Mouse (Mus musculus): Measurements from ENCODE around the gene Tmem95. TPM values are rescaled to one million over a fixed set of nuclear protein-coding genes. Genes with fewer than 3 reads are reported as not detected.
A peak's percentile ranks its signal among the peaks of the same experiment; 100 is the strongest.

Tmem95 gene
- polyA plus RNA-seq, 1 experiment from 2014 or later: 0.38 TPM

DNA sequence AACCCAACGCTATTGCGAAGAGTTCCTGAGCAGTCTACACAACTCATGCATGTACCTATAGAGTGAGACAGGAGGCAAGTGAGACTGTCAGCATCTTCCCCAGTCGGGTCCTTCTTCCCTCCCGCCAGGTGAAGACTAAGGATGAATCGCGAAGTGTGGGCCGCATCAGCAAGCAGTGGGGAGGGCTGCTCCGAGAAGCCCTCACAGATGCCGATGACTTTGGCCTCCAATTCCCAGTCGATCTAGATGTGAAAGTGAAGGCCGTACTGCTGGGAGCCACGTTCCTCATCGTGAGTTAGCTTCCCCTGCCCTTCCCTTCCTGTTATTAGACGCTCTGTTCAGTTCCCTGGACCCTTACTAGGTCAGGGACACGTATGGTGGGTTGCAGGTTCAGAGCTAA lies 27.9 kb downstream of the Tmem95 start:
- DNase-seq (ENCODE audit: low spot score) (no peak), ATAC-seq (replicated peaks; ENCODE audit: low FRiP score, low TSS enrichment, low read depth) (no peak)
- Histone ChIP-seq H3K9ac (ENCODE audit: low read length) (no peak overlapping the region), H3K4me1 (replicated peaks; ENCODE audit: control insufficient read depth, insufficient read depth, low read length) (peaks cover 20% of the 10 kb centered on the region), H3K4me2 (ENCODE audit: low read length) (no peak overlapping the region), H3K27ac (ENCODE audit: low read depth) (no peak overlapping the region), H3K4me3 (ENCODE audit: low read depth, low read length) (no peak overlapping the region), H3K27me3 (replicated peaks; ENCODE audit: control insufficient read depth, insufficient read depth, low read length) (no peaks in the 10 kb centered on the region), H3K9me3 (ENCODE audit: control insufficient read depth, low read length) (no peaks in the 10 kb centered on the region), H3K36me3 (ENCODE audit: control insufficient read depth, insufficient read depth, low read length) (peaks cover 49% of the 10 kb centered on the region)
- WGBS: 92% methylated on average over 15 of the region's 15 CpGs

DNA sequence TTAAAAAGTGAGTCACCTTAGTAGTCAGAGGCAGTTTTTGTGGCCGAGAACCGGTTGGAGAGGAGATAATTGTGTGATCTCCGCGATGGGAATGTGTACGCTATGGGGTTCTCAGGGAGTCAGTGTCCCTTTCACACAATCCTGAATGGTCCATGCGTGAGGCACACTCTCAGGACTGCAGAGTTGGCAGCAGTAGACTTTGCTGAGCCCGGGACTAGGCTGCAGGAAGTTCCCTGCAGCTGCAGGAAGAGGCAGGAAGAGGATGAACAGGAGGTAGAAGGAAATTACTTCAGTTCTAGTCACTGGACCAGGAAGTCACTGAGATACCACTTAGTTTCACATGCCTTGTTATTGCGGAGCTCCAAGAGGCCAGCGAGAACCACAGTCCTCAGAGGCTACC lies 28.7 kb downstream of the Tmem95 start:
- H3K4me2 ChIP-seq (ENCODE audit: low read length): no peak overlapping the region
- H3K9me3 ChIP-seq (ENCODE audit: control insufficient read depth, low read length): no peaks in the 10 kb centered on the region
- H3K9ac ChIP-seq (ENCODE audit: low read length): no peak overlapping the region
- no peak overlapping the region for H3K4me3 ChIP-seq (ENCODE audit: low read depth, low read length)
- no peak overlapping the region for H3K27ac ChIP-seq (ENCODE audit: low read depth)
- H3K27me3 ChIP-seq (replicated peaks; ENCODE audit: control insufficient read depth, insufficient read depth, low read length): no peaks in the 10 kb centered on the region
- peaks cover 49% of the 10 kb centered on the region for H3K36me3 ChIP-seq (ENCODE audit: control insufficient read depth, insufficient read depth, low read length)
- no peak for ATAC-seq (replicated peaks; ENCODE audit: low FRiP score, low TSS enrichment, low read depth)
- peaks cover 20% of the 10 kb centered on the region for H3K4me1 ChIP-seq (replicated peaks; ENCODE audit: control insufficient read depth, insufficient read depth, low read length)
- 90% methylated on average over 9 of the region's 9 CpGs for WGBS
- no peak for DNase-seq (ENCODE audit: low spot score)

DNA sequence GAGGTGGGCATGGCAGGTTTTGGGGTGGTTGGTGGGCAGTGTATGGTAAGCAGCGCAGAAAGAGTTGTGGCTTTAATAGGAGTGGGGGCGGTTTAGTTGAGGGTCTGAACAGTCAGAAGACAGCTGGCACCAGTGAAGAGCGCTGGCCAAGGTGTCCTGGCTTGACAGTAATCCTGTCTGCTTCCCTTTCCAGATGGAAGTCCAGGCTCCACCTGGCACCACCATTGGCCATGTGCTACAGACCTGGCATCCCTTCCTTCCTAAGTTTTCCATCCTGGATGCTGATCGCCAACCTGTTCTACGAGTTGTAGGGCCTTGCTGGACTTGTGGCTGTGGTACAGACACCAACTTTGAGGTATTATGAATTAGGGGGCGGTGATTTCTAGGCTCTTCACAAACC lies 29.8 kb downstream of the Tmem95 start:
- Histone ChIP-seq H3K4me3 (ENCODE audit: low read depth, low read length) (no peak overlapping the region), H3K27me3 (replicated peaks; ENCODE audit: control insufficient read depth, insufficient read depth, low read length) (no peaks in the 10 kb centered on the region), H3K9me3 (ENCODE audit: control insufficient read depth, low read length) (no peaks in the 10 kb centered on the region), H3K4me1 (replicated peaks; ENCODE audit: control insufficient read depth, insufficient read depth, low read length) (peaks cover 20% of the 10 kb centered on the region), H3K36me3 (ENCODE audit: control insufficient read depth, insufficient read depth, low read length) (peaks cover 49% of the 10 kb centered on the region), H3K9ac (ENCODE audit: low read length) (no peak overlapping the region), H3K27ac (ENCODE audit: low read depth) (no peak overlapping the region), H3K4me2 (ENCODE audit: low read length) (peak overlapping the region; percentile 91)
- WGBS: 95% methylated on average over 6 of the region's 6 CpGs
- DNase-seq (ENCODE audit: low spot score): no peak
- ATAC-seq (replicated peaks; ENCODE audit: low FRiP score, low TSS enrichment, low read depth): no peak

DNA sequence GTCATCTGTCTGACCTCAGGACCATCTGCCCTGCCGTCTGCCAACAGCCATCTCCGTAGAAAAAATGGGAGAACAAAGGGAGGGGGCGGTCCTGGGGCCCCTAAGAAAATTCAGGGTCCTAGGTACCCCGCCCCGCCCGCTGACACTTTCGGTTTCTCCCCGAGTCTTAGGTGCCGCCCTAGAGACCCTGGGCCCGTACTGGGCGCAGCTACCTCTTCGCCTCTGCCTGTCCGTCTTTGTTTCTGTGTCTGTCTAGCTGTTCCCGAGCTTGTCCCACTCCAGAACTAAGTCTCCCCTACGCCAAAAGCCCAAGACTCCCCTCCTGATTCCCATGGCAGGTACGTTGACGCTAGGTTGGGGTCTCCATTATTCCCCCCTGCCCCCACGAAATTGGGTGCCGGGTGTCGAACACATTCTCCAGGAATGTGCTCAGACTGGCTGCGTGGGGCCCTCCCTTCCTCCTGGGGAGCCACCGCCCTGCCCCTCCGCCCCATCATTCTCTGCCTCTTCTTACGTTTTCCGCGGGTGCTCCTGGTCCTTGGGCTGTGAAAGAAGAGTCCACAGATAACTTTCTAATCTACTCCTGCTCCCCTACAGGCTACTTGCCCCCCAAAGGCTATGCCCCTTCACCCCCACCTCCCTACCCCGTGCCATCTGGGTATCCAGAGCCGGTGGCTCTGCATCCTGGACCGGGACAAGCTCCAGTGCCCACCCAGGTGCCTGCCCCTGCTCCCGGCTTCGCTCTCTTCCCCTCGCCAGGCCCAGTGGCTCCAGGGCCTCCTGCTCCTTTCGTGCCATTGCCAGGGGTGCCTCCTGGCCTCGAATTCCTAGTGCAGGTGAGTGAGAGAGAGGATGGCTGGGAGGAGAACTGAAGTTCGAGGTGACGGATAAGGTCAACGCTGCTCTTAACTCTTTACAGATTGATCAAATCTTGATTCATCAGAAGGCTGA lies 30.8 kb downstream of the Tmem95 start:
- ATAC-seq (replicated peaks; ENCODE audit: low FRiP score, low TSS enrichment, low read depth): peak; percentile 49
- H3K27ac ChIP-seq (ENCODE audit: low read depth): peak overlapping the region; percentile 96
- peak overlapping the region; percentile 77 for H3K4me3 ChIP-seq (ENCODE audit: low read depth, low read length)
- no peaks in the 10 kb centered on the region for H3K9me3 ChIP-seq (ENCODE audit: control insufficient read depth, low read length)
- peak overlapping the region; percentile 91 for H3K4me2 ChIP-seq (ENCODE audit: low read length)
- peaks cover 40% of the 10 kb centered on the region for H3K36me3 ChIP-seq (ENCODE audit: control insufficient read depth, insufficient read depth, low read length)
- H3K4me1 ChIP-seq (replicated peaks; ENCODE audit: control insufficient read depth, insufficient read depth, low read length): peaks cover 20% of the 10 kb centered on the region
- H3K27me3 ChIP-seq (replicated peaks; ENCODE audit: control insufficient read depth, insufficient read depth, low read length): no peaks in the 10 kb centered on the region
- H3K9ac ChIP-seq (ENCODE audit: low read length): peak overlapping the region; percentile 87
- DNase-seq (ENCODE audit: low spot score): no peak
- 7% methylated on average over 37 of the region's 37 CpGs for WGBS

DNA sequence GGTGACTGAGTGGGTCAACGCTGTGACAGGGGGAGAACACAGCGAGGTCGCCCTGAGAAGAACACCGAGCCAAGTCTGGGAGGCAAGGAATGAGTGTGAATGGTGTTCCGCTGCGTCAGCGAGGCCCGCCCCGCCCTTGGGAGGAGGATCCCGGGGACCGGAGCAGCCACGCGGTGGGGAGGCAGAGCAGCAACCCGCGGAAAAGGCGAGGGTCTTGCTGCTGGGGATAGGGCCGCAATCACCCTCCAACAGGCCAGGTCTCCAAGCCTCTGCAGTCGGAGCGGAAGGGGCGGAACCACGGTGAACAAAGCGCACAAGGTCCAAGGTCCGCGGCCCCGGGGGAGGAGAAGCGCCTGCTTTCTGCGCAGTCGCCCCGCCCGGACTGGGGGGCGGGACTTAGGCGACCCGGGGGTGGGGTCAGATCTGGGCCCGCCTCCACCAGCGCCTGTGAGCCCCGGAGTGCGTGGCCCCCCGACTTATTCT lies 31.6 kb downstream of the Tmem95 start, which contains the start of gene Plscr3:
Plscr3 (plus strand) TSS at position 179 of the 483 bp plus-strand sequence.
- no peaks in the 10 kb centered on the region for H3K27me3 ChIP-seq (replicated peaks; ENCODE audit: control insufficient read depth, insufficient read depth, low read length)
- WGBS: 1% methylated on average over 37 of the region's 38 CpGs
- ATAC-seq (replicated peaks; ENCODE audit: low FRiP score, low TSS enrichment, low read depth) (peak; percentile 91), DNase-seq (ENCODE audit: low spot score) (peak; percentile 97)
- H3K4me2 ChIP-seq (ENCODE audit: low read length): peak within 1 kb of the TSS; percentile 91
- peaks cover 20% of the 10 kb centered on the region for H3K4me1 ChIP-seq (replicated peaks; ENCODE audit: control insufficient read depth, insufficient read depth, low read length)
- H3K27ac ChIP-seq (ENCODE audit: low read depth): peak within 1 kb of the TSS; percentile 96
- H3K4me3 ChIP-seq (ENCODE audit: low read depth, low read length): peak within 1 kb of the TSS; percentile 77
- H3K36me3 ChIP-seq (ENCODE audit: control insufficient read depth, insufficient read depth, low read length): peaks cover 32% of the 10 kb centered on the region
- no peaks in the 10 kb centered on the region for H3K9me3 ChIP-seq (ENCODE audit: control insufficient read depth, low read length)
- H3K9ac ChIP-seq (ENCODE audit: low read length): peak within 1 kb of the TSS; percentile 87

DNA sequence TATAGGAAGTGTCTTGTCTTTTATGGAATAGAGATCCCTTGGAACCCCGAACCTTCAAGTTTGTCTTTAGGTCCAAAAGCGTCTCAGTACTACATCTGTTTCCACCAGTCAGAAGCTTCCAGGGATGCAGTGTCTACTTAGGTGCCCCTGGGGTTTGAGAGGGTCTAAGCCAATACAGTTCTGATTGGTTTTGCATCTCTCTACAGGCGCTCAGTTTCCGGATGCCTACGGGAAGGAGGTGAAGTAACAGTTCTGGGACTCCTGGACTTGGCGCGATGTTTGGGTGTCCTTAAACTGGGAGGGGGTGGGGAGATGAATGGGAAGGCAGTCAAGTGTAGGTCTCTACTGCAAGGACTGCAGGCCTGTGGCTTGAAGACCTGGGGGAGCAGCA lies 39.1 kb downstream of the Tmem95 start:
- peak overlapping the region; percentile 83 for H3K27ac ChIP-seq (ENCODE audit: low read depth)
- peak; percentile 2; the same call in 1 of the 2 replicates for ATAC-seq (replicated peaks; ENCODE audit: low FRiP score, low TSS enrichment, low read depth)
- H3K4me2 ChIP-seq (ENCODE audit: low read length): peak overlapping the region; percentile 68
- peak overlapping the region; percentile 64 for H3K9ac ChIP-seq (ENCODE audit: low read length)
- no peaks in the 10 kb centered on the region for H3K27me3 ChIP-seq (replicated peaks; ENCODE audit: control insufficient read depth, insufficient read depth, low read length)
- no peak for DNase-seq (ENCODE audit: low spot score)
- H3K9me3 ChIP-seq (ENCODE audit: control insufficient read depth, low read length): no peaks in the 10 kb centered on the region
- peak overlapping the region; percentile 79 for H3K4me3 ChIP-seq (ENCODE audit: low read depth, low read length)
- H3K36me3 ChIP-seq (ENCODE audit: control insufficient read depth, insufficient read depth, low read length): 0 out of 2 replicates have a peak, but pooled peaks cover 2% of the 10 kb centered on the region
- H3K4me1 ChIP-seq (replicated peaks; ENCODE audit: control insufficient read depth, insufficient read depth, low read length): peaks cover 29% of the 10 kb centered on the region
- WGBS: 1% methylated on average over 7 of the region's 7 CpGs

DNA sequence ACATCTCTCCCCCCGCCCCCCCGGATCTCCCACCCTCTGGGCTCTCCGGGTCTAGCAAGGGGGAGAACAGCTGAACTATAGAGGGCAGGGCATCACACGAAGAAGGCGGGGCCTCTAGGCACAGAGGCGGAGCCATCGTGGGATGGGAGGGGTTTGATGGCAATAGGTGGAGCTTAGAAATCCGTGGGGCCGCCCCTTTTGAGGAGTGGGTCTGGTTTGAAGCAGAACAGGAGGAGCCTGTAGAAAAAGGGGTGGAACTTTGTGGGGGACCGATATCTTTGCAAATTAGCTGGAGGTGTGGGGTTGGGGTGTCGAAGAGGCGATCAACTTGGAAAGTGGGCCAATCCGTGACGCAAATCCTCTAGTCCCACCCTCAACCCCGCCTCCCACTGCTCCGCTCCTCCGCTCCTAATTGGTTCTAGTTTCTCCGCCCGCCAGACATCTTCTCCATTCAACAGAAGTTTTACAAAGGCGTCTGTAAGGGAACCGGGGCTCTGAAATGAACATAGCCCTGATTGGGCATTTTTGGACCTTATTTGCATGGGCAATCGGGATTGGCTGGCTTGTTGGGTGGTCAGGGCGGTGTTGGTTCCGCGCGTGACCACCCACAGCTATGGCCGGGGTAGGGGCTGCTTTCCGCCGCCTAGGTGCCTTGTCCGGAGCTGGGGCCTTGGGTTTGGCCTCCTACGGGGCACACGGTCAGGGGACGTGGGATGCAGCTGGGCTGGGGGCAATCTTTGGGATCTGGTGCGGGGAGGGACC lies 39.7 kb downstream of the Tmem95 start, which contains the start of gene Tmem256:
Tmem256 (plus strand) TSS at position 563 of the 762 bp plus-strand sequence.
- WGBS: under 1% methylated on average over 34 of the region's 34 CpGs
- no peaks in the 10 kb centered on the region for H3K9me3 ChIP-seq (ENCODE audit: control insufficient read depth, low read length)

DNA sequence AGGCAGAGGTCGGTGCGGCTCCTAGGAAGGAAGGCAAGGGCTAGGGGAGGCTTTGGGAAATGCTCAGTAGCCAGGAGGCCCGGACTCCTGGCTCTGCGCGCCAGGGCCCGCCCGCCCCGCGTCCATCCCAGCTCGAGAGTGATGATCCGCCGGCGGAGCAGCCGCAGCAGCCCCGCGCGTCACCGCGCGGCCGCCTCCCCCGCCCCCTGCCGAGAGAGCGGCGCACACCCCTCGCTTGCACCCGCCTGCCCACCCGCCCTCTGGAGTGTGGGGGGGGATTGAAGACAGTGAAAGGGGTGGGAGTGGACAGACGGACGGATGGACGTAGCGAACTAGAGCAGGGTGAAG lies 40.2 kb downstream of the Tmem95 start, which contains the start of gene Nlgn2:
Nlgn2 (minus strand) TSS at position 181 of the 348 bp plus-strand sequence.
- WGBS: 0% methylated on average over 30 of the region's 32 CpGs
- H3K27me3 ChIP-seq (replicated peaks; ENCODE audit: control insufficient read depth, insufficient read depth, low read length): no peaks in the 10 kb centered on the region
- peak within 1 kb of the TSS; percentile 83 for H3K27ac ChIP-seq (ENCODE audit: low read depth)
- H3K9ac ChIP-seq (ENCODE audit: low read length): peak within 1 kb of the TSS; percentile 64
- H3K36me3 ChIP-seq (ENCODE audit: control insufficient read depth, insufficient read depth, low read length): peaks cover 14% of the 10 kb centered on the region
- H3K4me3 ChIP-seq (ENCODE audit: low read depth, low read length): peak within 1 kb of the TSS; percentile 79
- DNase-seq (ENCODE audit: low spot score) (no peak), ATAC-seq (replicated peaks; ENCODE audit: low FRiP score, low TSS enrichment, low read depth) (peak; percentile 74)
- H3K9me3 ChIP-seq (ENCODE audit: control insufficient read depth, low read length): no peaks in the 10 kb centered on the region
- H3K4me2 ChIP-seq (ENCODE audit: low read length): peak within 1 kb of the TSS; percentile 77
- H3K4me1 ChIP-seq (replicated peaks; ENCODE audit: control insufficient read depth, insufficient read depth, low read length): peaks cover 32% of the 10 kb centered on the region

More for the DNA sequence above, 39.7 kb downstream of the Tmem95 start, which contains the start of gene Tmem256:
- no peaks in the 10 kb centered on the region for H3K27me3 ChIP-seq (replicated peaks; ENCODE audit: control insufficient read depth, insufficient read depth, low read length)
- ATAC-seq (replicated peaks; ENCODE audit: low FRiP score, low TSS enrichment, low read depth) (peak; percentile 89), DNase-seq (ENCODE audit: low spot score) (peak; percentile 100)
- peaks cover 32% of the 10 kb centered on the region for H3K4me1 ChIP-seq (replicated peaks; ENCODE audit: control insufficient read depth, insufficient read depth, low read length)
- H3K4me3 ChIP-seq (ENCODE audit: low read depth, low read length): peak within 1 kb of the TSS; percentile 79
- H3K4me2 ChIP-seq (ENCODE audit: low read length): peak within 1 kb of the TSS; percentile 77
- H3K9ac ChIP-seq (ENCODE audit: low read length): peak within 1 kb of the TSS; percentile 64
- peaks cover 8% of the 10 kb centered on the region; the same call in 1 of the 2 replicates for H3K36me3 ChIP-seq (ENCODE audit: control insufficient read depth, insufficient read depth, low read length)
- H3K27ac ChIP-seq (ENCODE audit: low read depth): peak within 1 kb of the TSS; percentile 83
